Mouse (Mus musculus) liver, embryonic 11.5 days (tissue): ENCODE measurements at regions not wholly inside any gene's neighbourhood (a gene's known extent, or its start where the extent isn't known, plus 50 kb on each side); places are given as distances from the start of the nearest gene placed in this dataset.
A peak's percentile ranks its signal among the peaks of the same experiment; 100 is the strongest.

ENCODE experiments used
- ATAC-seq: fragments of 200-750 bp; cut with Nextera tagmentation; replicated peaks from 2 replicates; pipeline ENCODE4 v1.8.0; 2017; ENCODE audit warnings: moderate number of reproducible peaks, mild to moderate bottlenecking, moderate TSS enrichment, moderate library complexity; ENCODE audit not compliant: low FRiP score
- DNase-seq: peaks from one replicate; pipeline ENCODE4 v3.0.0-alpha.2; 2017; ENCODE audit warnings: low spot score
- H3K27ac ChIP-seq: fragments of 300-500 bp; sonication (generic); 2 replicates; pipeline ENCODE4 v1.5.1; 2014; ENCODE audit warnings: mild to moderate bottlenecking, low read depth, low read length, control low read depth
- H3K27me3 ChIP-seq: fragments of 300-500 bp; sonication (generic); replicated peaks from 2 replicates; pipeline ENCODE4 v1.6.1; 2014; ENCODE audit warnings: low read length, mixed read lengths; ENCODE audit not compliant: control insufficient read depth, insufficient read depth
- H3K36me3 ChIP-seq: fragments of 300-500 bp; sonication (generic); 2 replicates; pipeline ENCODE4 v1.6.1; 2014; ENCODE audit warnings: mild to moderate bottlenecking, low read length, moderate library complexity, mixed read lengths; ENCODE audit not compliant: control insufficient read depth, insufficient read depth
- H3K4me1 ChIP-seq: fragments of 300-500 bp; sonication (generic); replicated peaks from 2 replicates; pipeline ENCODE4 v1.6.1; 2014; ENCODE audit warnings: low read length, mixed read lengths; ENCODE audit not compliant: control insufficient read depth, insufficient read depth
- H3K4me2 ChIP-seq: fragments of 300-500 bp; sonication (generic); 2 replicates; pipeline ENCODE4 v1.6.1; 2014; ENCODE audit warnings: mild to moderate bottlenecking, control low read depth, moderate library complexity
- H3K4me3 ChIP-seq: fragments of 300-500 bp; sonication (generic); 2 replicates; pipeline ENCODE4 v1.5.1; 2014; ENCODE audit warnings: low read depth, low read length, control low read depth
- H3K9ac ChIP-seq: fragments of 300-500 bp; sonication (generic); 2 replicates; pipeline ENCODE4 v1.6.1; 2014; ENCODE audit warnings: low read depth, low read length, control low read depth
- H3K9me3 ChIP-seq: fragments of 300-500 bp; sonication (generic); 2 replicates; pipeline ENCODE4 v1.6.1; 2016; ENCODE audit warnings: low read length, inconsistent platforms, mixed read lengths; ENCODE audit not compliant: control insufficient read depth
- WGBS: fragments of 180-500 bp; shearing (Covaris S2); extraction: QIAGEN DNeasy Blood & Tissue Kit; methylation state at CpG from one replicate; pipeline ENCODE4 v1.1.7; 2014; 5-methylcytosine and 5-hydroxymethylcytosine counted together

- H3K27ac ChIP-seq: no peak overlapping the region
- DNase-seq (no peak), ATAC-seq (peak; percentile 58; the same call in 1 of the 2 replicates)
- no peaks in the 10 kb centered on the region for H3K27me3 ChIP-seq
- no peaks in the 10 kb centered on the region for H3K36me3 ChIP-seq
- no peak overlapping the region for H3K9ac ChIP-seq
- H3K9me3 ChIP-seq: no peaks in the 10 kb centered on the region
- WGBS: 85% methylated on average over 4 of the region's 4 CpGs
- H3K4me3 ChIP-seq: no peak overlapping the region
- no peak overlapping the region for H3K4me2 ChIP-seq
- H3K4me1 ChIP-seq: no peaks in the 10 kb centered on the region
Observed at GRCm38 (mm10) chr8:126720473-126721145, 126.8 kb upstream of the Irf2bp2 start.

GRCm38 (mm10) chr8:126719748-126720147, 126.0 kb upstream of the Irf2bp2 start:
- no peak overlapping the region for H3K27ac ChIP-seq
- no peak overlapping the region for H3K9ac ChIP-seq
- no peak overlapping the region for H3K4me3 ChIP-seq
- ATAC-seq: no peak
- DNase-seq: no peak
- H3K9me3 ChIP-seq: no peaks in the 10 kb centered on the region
- H3K36me3 ChIP-seq: no peaks in the 10 kb centered on the region
- no peaks in the 10 kb centered on the region for H3K27me3 ChIP-seq
- 62% methylated on average over 2 of the region's 2 CpGs for WGBS
- H3K4me2 ChIP-seq: no peak overlapping the region
- no peaks in the 10 kb centered on the region for H3K4me1 ChIP-seq

GRCm38 (mm10) chr8:126717652-126718155, 123.9 kb upstream of the Irf2bp2 start:
- Histone ChIP-seq H3K27me3 (no peaks in the 10 kb centered on the region), H3K9me3 (no peaks in the 10 kb centered on the region), H3K4me2 (no peak overlapping the region), H3K9ac (no peak overlapping the region), H3K4me3 (no peak overlapping the region), H3K4me1 (no peaks in the 10 kb centered on the region), H3K36me3 (no peaks in the 10 kb centered on the region), H3K27ac (no peak overlapping the region)
- WGBS: 75% methylated on average over 2 of the region's 2 CpGs
- ATAC-seq (no peak), DNase-seq (no peak)

- WGBS: 91% methylated on average over 1 of the region's 1 CpGs
- no peaks in the 10 kb centered on the region for H3K36me3 ChIP-seq
- H3K9me3 ChIP-seq: no peaks in the 10 kb centered on the region
- no peaks in the 10 kb centered on the region for H3K27me3 ChIP-seq
- no peak overlapping the region for H3K27ac ChIP-seq
- H3K4me1 ChIP-seq: no peaks in the 10 kb centered on the region
- H3K9ac ChIP-seq: no peak overlapping the region
- H3K4me2 ChIP-seq: no peak overlapping the region
- no peak for DNase-seq
- H3K4me3 ChIP-seq: no peak overlapping the region
- no peak for ATAC-seq
Observed at GRCm38 (mm10) chr8:126715666-126716065, 121.9 kb upstream of the Irf2bp2 start.

GRCm38 (mm10) chr8:126713602-126714145, 119.9 kb upstream of the Irf2bp2 start:
- no peak for ATAC-seq
- Histone ChIP-seq H3K4me3 (no peak overlapping the region), H3K4me2 (no peak overlapping the region), H3K9ac (no peak overlapping the region), H3K36me3 (no peaks in the 10 kb centered on the region), H3K27ac (no peak overlapping the region), H3K27me3 (no peaks in the 10 kb centered on the region), H3K9me3 (no peaks in the 10 kb centered on the region), H3K4me1 (no peaks in the 10 kb centered on the region)
- DNase-seq: no peak
- 63% methylated on average over 8 of the region's 8 CpGs for WGBS

- WGBS: 73% methylated on average over 4 of the region's 4 CpGs
- H3K9me3 ChIP-seq: no peaks in the 10 kb centered on the region
- no peaks in the 10 kb centered on the region for H3K36me3 ChIP-seq
- no peak overlapping the region for H3K9ac ChIP-seq
- no peaks in the 10 kb centered on the region for H3K27me3 ChIP-seq
- ATAC-seq: no peak
- no peak overlapping the region for H3K4me3 ChIP-seq
- H3K4me2 ChIP-seq: no peak overlapping the region
- no peak overlapping the region for H3K27ac ChIP-seq
- no peaks in the 10 kb centered on the region for H3K4me1 ChIP-seq
- no peak for DNase-seq
Observed at GRCm38 (mm10) chr8:126713181-126713580, 119.4 kb upstream of the Irf2bp2 start.

GRCm38 (mm10) chr8:126712749-126713148, 119.0 kb upstream of the Irf2bp2 start:
- no peak for DNase-seq
- H3K27ac ChIP-seq: no peak overlapping the region
- whole genome bisulfite sequencing: 71% methylated on average over 6 of the region's 6 CpGs

GRCm38 (mm10) chr8:126708956-126709355, 115.2 kb upstream of the Irf2bp2 start:
- H3K9me3 ChIP-seq: no peaks in the 10 kb centered on the region
- DNase-seq: no peak
- H3K36me3 ChIP-seq: no peaks in the 10 kb centered on the region
- H3K27ac ChIP-seq: no peak overlapping the region
- WGBS: 71% methylated on average over 2 of the region's 2 CpGs
- H3K4me2 ChIP-seq: no peak overlapping the region
- no peak overlapping the region for H3K4me3 ChIP-seq
- no peak overlapping the region for H3K9ac ChIP-seq
- no peak for ATAC-seq
- H3K4me1 ChIP-seq: 0 out of 2 replicates have a peak, but pooled peaks cover 3% of the 10 kb centered on the region
- H3K27me3 ChIP-seq: no peaks in the 10 kb centered on the region

More at GRCm38 (mm10) chr8:126712749-126713148, 119.0 kb upstream of the Irf2bp2 start:
- no peak overlapping the region for H3K4me3 ChIP-seq
- no peaks in the 10 kb centered on the region for H3K9me3 ChIP-seq
- H3K27me3 ChIP-seq: no peaks in the 10 kb centered on the region
- H3K4me1 ChIP-seq: no peaks in the 10 kb centered on the region
- no peak overlapping the region for H3K9ac ChIP-seq
- H3K36me3 ChIP-seq: no peaks in the 10 kb centered on the region
- ATAC-seq: no peak
- H3K4me2 ChIP-seq: no peak overlapping the region
